Mouse (Mus musculus) hindlimb bud, embryonic 11.5 days (tissue): ENCODE measurements at regions not wholly inside any gene's neighbourhood (a gene's known extent, or its start where the extent isn't known, plus 50 kb on each side); places are given as distances from the start of the nearest gene placed in this dataset.
"Not testable (repeated sequence)": the region's sequence is repeated elsewhere in the genome, so short reads cannot be mapped to it uniquely, and the experiment has no call there.

ENCODE experiments used
- DNase-seq: peaks from one replicate; pipeline ENCODE4 v3.0.0-alpha.2; 2012; ENCODE audit warnings: low read depth, low spot score; ENCODE audit errors: extremely low spot score

DNA sequence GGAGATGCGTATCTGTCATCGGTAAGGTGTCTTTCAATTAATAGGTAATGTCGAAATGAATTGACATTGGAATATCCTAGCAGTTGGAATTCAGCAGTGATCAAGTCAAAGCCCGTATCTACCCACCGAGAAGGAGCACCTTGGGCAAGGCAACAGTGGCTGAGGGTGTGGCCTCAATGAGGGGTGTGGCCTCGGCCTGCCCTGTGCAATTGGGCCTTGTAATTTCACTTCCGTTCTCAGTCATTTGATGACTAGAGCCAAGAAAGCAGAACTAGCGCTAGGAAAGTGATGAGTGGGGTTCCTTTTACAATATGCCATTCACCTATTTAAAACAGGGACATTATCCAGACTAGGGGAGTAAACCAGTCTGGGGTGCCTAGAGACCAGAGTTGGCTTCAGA, 77.6 kb downstream of the Elovl4 start:
- no peak for DNase-seq

GRCm38 (mm10) chr9:83727462-83728189, 78.5 kb downstream of the Elovl4 start:
- peak; percentile 49 for DNase-seq

DNA sequence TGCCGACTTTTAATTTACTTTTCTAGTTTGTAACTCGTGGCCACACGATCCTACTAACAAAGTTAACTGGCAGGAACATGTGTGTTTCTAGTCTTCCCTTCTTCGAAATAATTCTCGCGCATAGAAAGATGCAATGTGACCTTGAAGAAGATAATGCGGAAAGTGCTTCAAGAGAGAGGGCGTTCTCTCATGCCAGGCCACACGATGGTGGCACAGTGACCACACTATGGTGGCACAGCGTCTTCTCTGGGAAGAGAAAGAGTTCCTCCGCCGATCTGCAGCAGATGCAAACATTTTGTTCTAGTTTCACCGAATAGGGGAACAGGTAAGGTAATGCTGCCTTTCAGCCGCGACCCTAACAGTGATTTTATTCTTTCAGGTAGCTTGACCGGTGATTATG, 79.1 kb downstream of the Elovl4 start:
- DNase-seq: no peak

GRCm38 (mm10) chr9:83726105-83726504, 80.0 kb downstream of the Elovl4 start:
- DNase-seq: no peak

DNA sequence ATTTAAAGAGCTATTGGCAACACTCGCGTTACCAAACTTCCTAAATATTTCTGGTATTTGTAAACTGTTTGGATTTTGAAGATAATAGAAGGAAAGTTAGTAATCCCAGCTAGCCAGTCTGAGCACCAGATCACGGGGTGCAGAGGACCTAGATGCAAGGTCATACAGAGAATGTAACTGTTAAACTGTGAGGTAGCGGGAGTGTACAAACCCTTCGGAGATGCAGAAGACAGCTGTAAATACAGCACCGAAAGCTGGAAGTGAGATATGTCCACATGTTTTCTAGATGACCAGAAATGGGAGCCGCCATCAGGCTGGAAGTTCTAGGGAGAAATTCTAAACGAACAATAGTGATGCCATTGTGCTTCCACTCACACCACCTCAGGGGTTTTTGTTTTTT, 80.5 kb downstream of the Elovl4 start:
- DNase-seq: no peak

GRCm38 (mm10) chr9:83720982-83721381, 85.1 kb downstream of the Elovl4 start:
- no peak for DNase-seq

DNA sequence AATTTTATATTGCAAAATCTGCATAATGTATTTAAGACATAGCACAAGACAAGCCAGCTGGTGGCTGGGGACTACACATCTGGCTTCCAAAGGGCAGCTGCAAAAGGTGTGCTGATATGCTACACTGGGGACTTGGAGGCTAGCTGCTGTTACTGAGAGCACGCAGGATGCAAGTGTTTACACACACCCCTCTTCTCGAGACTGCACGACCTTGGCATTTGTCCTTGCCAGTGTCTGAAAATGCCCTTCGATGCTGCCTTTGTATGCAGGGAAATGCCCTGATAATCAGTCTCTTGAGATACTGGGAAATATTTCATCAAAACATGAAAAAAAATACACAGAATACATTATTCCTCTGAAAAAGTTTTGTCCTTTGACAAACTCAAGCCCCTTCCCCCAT, 86.3 kb downstream of the Elovl4 start:
- DNase-seq: no peak

DNA sequence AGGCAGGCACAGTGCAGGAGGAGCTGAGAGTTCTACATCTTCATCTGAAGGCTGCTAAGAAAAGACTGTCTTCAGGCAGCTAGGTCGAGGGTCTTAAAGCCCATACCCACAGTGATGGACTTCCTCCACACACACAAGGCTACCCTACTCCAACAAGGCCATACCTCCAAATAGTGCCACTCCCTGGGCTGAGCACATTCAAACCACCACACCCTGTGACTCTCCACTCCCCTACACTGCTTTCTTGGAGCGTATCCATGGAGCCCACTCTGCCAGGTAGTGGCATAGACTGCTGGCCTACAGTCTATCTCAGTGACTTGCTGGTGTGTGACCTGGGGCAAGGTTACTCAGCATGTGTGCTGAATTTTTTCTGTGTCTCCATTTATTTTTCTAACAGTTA, 88.0 kb downstream of the Elovl4 start:
- DNase-seq: not testable (repeated sequence)

DNA sequence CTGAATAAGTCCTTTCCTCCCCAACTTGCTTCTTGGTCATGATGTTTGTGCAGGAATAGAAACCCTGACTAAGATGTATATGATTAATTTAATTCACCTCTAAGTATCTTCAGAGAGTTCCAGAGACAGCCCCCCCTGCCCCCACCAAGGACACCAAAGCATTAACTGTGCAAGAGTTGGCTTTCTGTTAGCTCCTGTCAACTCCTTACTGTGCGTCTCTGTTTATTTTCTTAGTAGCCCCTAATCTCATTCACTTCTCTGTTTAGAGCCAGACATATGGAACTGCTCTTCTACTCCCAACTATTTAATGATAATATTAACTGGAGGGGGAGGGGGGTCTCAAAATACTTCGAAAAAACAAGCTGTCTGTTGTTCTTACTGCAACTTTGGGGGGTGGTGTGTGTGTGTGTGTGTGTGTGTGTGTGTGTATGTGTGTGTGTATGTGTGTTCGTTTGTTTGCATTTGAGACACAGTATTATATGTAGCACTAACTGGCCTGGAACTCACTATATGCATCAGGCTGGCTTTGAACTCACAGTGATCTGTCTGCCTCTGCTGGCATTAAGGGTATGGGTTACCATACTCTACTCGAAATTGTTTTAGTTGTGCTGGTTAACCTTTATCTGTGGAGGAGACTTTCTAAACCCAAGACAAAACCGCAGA, 89.8 kb downstream of the Elovl4 start:
- DNase-seq: no peak

GRCm38 (mm10) chr9:83707361-83707760, 98.7 kb downstream of the Elovl4 start:
- DNase-seq: no peak

- DNase-seq: no peak
Measured at GRCm38 (mm10) chr9:83706071-83706470, 100.0 kb downstream of the Elovl4 start.

DNA sequence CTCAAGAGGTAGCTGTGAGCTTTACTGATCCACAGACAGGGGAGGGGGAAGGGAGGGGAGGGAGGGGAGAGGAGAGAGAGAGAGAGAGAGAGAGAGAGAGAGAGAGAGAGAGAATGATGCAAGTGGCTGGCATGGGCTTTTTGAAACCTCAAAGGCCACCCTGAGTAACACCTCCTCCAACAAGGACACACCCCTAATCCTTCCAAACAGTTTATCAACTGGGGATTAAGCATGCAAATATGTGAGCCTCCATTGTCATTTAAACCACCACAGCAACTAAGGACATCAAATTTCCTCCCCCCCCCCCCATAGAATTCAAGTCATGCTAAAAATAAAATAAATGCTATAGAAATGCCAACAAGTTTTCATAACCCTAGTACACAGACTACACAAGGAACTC, 101.9 kb downstream of the Elovl4 start:
- DNase-seq: no peak

DNA sequence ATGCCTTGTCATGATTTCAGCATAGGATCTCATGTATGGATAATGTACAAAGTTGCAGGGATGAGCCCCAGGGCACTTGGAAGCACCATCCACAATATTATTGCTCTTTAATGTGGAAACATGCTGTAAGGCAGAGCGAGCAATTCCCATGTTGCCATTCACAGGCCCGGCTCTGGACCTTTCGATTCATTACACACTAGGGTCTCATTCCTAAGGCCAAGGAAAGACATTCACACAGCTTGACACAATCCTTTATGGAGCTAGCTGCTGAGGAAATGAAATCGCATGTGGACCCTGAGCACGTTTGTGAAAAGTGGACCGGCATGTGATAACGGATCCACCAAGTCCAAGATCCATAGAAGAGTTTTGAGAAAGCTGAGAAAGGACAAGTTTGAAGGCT, 105.2 kb downstream of the Elovl4 start:
- DNase-seq: no peak

DNA sequence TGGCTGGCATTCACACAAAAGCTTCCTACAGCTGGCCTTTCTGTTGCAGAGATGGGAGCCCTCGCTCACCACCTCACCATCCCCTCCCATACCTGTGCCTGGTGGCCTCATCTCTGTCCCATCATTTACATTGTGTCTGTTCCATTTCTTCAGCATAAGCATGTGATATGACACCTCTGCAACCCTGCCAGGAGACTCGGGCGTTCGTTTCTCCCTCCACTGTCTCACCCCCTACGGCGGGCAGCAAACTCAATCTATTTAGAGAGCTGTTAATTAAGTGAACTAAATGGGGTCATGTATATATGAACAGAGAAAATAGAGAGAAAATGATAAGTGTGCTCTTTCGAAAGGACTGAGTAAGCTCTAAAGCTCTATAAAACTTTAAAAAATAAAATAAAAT, 106.0 kb downstream of the Elovl4 start:
- no peak for DNase-seq

DNA sequence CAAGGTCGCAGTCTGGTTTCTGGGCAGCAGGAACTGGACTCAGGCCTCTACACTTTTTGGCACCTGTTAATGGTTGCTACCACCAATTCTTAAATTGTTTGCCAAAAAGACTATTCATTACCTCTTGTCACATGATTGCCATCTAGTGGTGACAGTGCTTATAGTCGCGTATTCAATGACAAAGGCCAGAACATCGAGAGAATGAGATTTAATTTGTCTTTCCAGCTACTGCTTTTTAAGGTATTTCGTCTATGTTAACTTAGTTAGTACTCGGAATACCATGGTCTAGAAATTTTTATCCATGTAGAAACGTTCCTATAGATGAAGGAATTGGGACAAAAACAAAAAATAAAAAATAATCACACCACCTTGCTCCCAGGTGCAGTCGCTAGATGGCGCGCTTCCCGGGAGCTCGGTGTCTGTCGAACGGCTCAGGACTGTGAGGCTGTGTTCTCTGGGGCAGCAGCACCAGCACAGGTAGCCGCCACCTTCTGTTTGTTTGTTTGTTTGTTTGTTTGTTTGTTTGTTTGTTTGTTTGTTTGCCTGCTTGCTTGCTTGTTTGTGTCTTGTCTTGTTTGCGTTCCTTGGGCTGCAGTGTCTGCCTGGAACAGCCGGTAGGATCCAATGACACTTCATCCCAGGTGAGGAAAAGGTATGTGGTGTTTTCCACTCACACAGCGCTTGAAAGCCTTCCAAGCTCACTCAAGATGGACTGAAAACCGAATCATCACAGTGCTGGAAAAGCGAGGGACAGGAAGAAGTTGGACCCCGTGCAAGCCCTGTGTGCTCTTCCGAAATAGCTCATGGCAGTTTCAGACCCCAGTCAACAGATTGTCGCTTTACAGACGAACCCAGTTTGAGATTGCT, 114.5 kb downstream of the Elovl4 start:
- peak; percentile 84 for DNase-seq
